Mouse (Mus musculus) forebrain, embryonic 11.5 days (tissue): ENCODE measurements at regions not wholly inside any gene's neighbourhood (a gene's known extent, or its start where the extent isn't known, plus 50 kb on each side); places are given as distances from the start of the nearest gene placed in this dataset.

Experiments used
- ATAC-seq: fragments of 200-750 bp; cut with Nextera tagmentation; replicated peaks from 2 replicates; pipeline ENCODE4 v1.8.0; 2017; ENCODE audit warnings: moderate TSS enrichment; ENCODE audit not compliant: low FRiP score
- DNase-seq: peaks from one replicate; pipeline ENCODE4 v3.0.0-alpha.2; 2017; ENCODE audit warnings: low spot score
- H3K27ac ChIP-seq: fragments of 300-500 bp; sonication (generic); 2 replicates; pipeline ENCODE4 v1.5.1; 2014; ENCODE audit warnings: low read depth, low read length
- H3K27me3 ChIP-seq: fragments of 300-500 bp; sonication (generic); 2 replicates; pipeline ENCODE4 v1.6.1; 2014; ENCODE audit warnings: mild to moderate bottlenecking, low read length, mixed read lengths; ENCODE audit not compliant: control insufficient read depth, insufficient read depth
- H3K36me3 ChIP-seq: fragments of 300-500 bp; sonication (generic); 2 replicates; pipeline ENCODE4 v1.6.1; 2014; ENCODE audit warnings: mild to moderate bottlenecking, low read length, moderate library complexity, mixed read lengths; ENCODE audit not compliant: control insufficient read depth, insufficient read depth
- H3K4me1 ChIP-seq: fragments of 300-500 bp; sonication (generic); replicated peaks from 2 replicates; pipeline ENCODE4 v1.6.1; 2014; ENCODE audit warnings: low read length, mixed read lengths; ENCODE audit not compliant: control insufficient read depth, insufficient read depth
- H3K4me2 ChIP-seq: fragments of 300-500 bp; sonication (generic); 2 replicates; pipeline ENCODE4 v1.6.1; 2014; ENCODE audit warnings: low read depth, mild to moderate bottlenecking, low read length, moderate library complexity, mixed read lengths; ENCODE audit not compliant: severe bottlenecking
- H3K4me3 ChIP-seq: fragments of 300-500 bp; sonication (generic); 2 replicates; pipeline ENCODE4 v1.5.1; 2014; ENCODE audit warnings: low read depth, low read length
- H3K9ac ChIP-seq: fragments of 300-500 bp; sonication (generic); 2 replicates; pipeline ENCODE4 v1.6.1; 2014; ENCODE audit warnings: low read length
- H3K9me3 ChIP-seq: fragments of 300-500 bp; sonication (generic); 2 replicates; pipeline ENCODE4 v1.6.1; 2016; ENCODE audit warnings: low read length, mixed read lengths; ENCODE audit not compliant: control insufficient read depth
- WGBS: fragments of 180-500 bp; shearing (Covaris S2); extraction: QIAGEN DNeasy Blood & Tissue Kit; methylation state at CpG from one replicate; pipeline ENCODE4 v1.1.7; 2014; 5-methylcytosine and 5-hydroxymethylcytosine counted together

- no peak overlapping the region for H3K27ac ChIP-seq
- 88% methylated on average over 10 of the region's 10 CpGs for WGBS
Measured at GRCm38 (mm10) chr6:50934245-50934644, 280.0 kb upstream of the Npvf start.

GRCm38 (mm10) chr6:50936306-50936705, 282.1 kb upstream of the Npvf start:
- 87% methylated on average over 8 of the region's 8 CpGs for WGBS
- Histone ChIP-seq H3K27me3 (no peaks in the 10 kb centered on the region), H3K9ac (no peak overlapping the region), H3K27ac (no peak overlapping the region), H3K36me3 (no peaks in the 10 kb centered on the region), H3K9me3 (no peaks in the 10 kb centered on the region), H3K4me3 (no peak overlapping the region), H3K4me2 (no peak overlapping the region), H3K4me1 (no peaks in the 10 kb centered on the region)
- DNase-seq: peak; percentile 41
- ATAC-seq: no peak

More at GRCm38 (mm10) chr6:50934245-50934644, 280.0 kb upstream of the Npvf start:
- no peak overlapping the region for H3K4me3 ChIP-seq
- H3K36me3 ChIP-seq: no peaks in the 10 kb centered on the region
- H3K9ac ChIP-seq: no peak overlapping the region
- H3K27me3 ChIP-seq: no peaks in the 10 kb centered on the region
- ATAC-seq: no peak
- H3K9me3 ChIP-seq: no peaks in the 10 kb centered on the region
- peak; percentile 45 for DNase-seq
- H3K4me1 ChIP-seq: no peaks in the 10 kb centered on the region
- no peak overlapping the region for H3K4me2 ChIP-seq

GRCm38 (mm10) chr6:50937094-50937493, 282.9 kb upstream of the Npvf start:
- H3K9ac ChIP-seq: no peak overlapping the region
- ATAC-seq (no peak), DNase-seq (peak; percentile 87)
- H3K27me3 ChIP-seq: no peaks in the 10 kb centered on the region
- H3K4me2 ChIP-seq: no peak overlapping the region
- H3K4me3 ChIP-seq: no peak overlapping the region
- no peaks in the 10 kb centered on the region for H3K4me1 ChIP-seq
- no peak overlapping the region for H3K27ac ChIP-seq
- no peaks in the 10 kb centered on the region for H3K36me3 ChIP-seq
- H3K9me3 ChIP-seq: no peaks in the 10 kb centered on the region
- 30% methylated on average over 9 of the region's 9 CpGs for WGBS

GRCm38 (mm10) chr6:50938879-50939278, 284.6 kb upstream of the Npvf start:
- H3K9ac ChIP-seq: no peak overlapping the region
- no peak overlapping the region for H3K4me3 ChIP-seq
- no peak overlapping the region for H3K4me2 ChIP-seq
- WGBS: 30% methylated on average over 7 of the region's 7 CpGs
- DNase-seq (no peak), ATAC-seq (peak; percentile 72; the same call in 1 of the 2 replicates)
- H3K36me3 ChIP-seq: no peaks in the 10 kb centered on the region
- no peak overlapping the region for H3K27ac ChIP-seq
- H3K9me3 ChIP-seq: no peaks in the 10 kb centered on the region
- no peaks in the 10 kb centered on the region for H3K4me1 ChIP-seq
- no peaks in the 10 kb centered on the region for H3K27me3 ChIP-seq

- H3K9ac ChIP-seq: no peak overlapping the region
- no peaks in the 10 kb centered on the region for H3K4me1 ChIP-seq
- H3K27me3 ChIP-seq: no peaks in the 10 kb centered on the region
- ATAC-seq: 0 out of 2 replicates have a peak, but pooled peaks have one; percentile 18
- H3K4me2 ChIP-seq: no peak overlapping the region
- no peak overlapping the region for H3K4me3 ChIP-seq
- H3K9me3 ChIP-seq: no peaks in the 10 kb centered on the region
- WGBS: 57% methylated on average over 2 of the region's 2 CpGs
- H3K27ac ChIP-seq: no peak overlapping the region
- no peaks in the 10 kb centered on the region for H3K36me3 ChIP-seq
- peak; percentile 52 for DNase-seq
Measured at GRCm38 (mm10) chr6:50939440-50939839, 285.2 kb upstream of the Npvf start.

- H3K4me2 ChIP-seq: no peak overlapping the region
- WGBS: 18% methylated on average over 1 of the region's 1 CpGs
- no peak overlapping the region for H3K9ac ChIP-seq
- no peak overlapping the region for H3K27ac ChIP-seq
- DNase-seq (peak; percentile 51), ATAC-seq (no peak)
- no peak overlapping the region for H3K4me3 ChIP-seq
- no peaks in the 10 kb centered on the region for H3K27me3 ChIP-seq
- H3K36me3 ChIP-seq: no peaks in the 10 kb centered on the region
- H3K4me1 ChIP-seq: no peaks in the 10 kb centered on the region
- no peaks in the 10 kb centered on the region for H3K9me3 ChIP-seq
Measured at GRCm38 (mm10) chr6:50940118-50940517, 285.9 kb upstream of the Npvf start.

- H3K27me3 ChIP-seq: no peaks in the 10 kb centered on the region
- ATAC-seq (no peak), DNase-seq (peak; percentile 37)
- no peak overlapping the region for H3K9ac ChIP-seq
- H3K36me3 ChIP-seq: no peaks in the 10 kb centered on the region
- WGBS: 85% methylated on average over 10 of the region's 10 CpGs
- no peaks in the 10 kb centered on the region for H3K9me3 ChIP-seq
- H3K27ac ChIP-seq: no peak overlapping the region
- H3K4me1 ChIP-seq: no peaks in the 10 kb centered on the region
- no peak overlapping the region for H3K4me3 ChIP-seq
- no peak overlapping the region for H3K4me2 ChIP-seq
Measured at GRCm38 (mm10) chr6:50940641-50941398, 286.6 kb upstream of the Npvf start.

- Histone ChIP-seq H3K9ac (no peak overlapping the region), H3K4me3 (no peak overlapping the region), H3K27ac (no peak overlapping the region), H3K4me2 (no peak overlapping the region), H3K4me1 (no peaks in the 10 kb centered on the region), H3K36me3 (no peaks in the 10 kb centered on the region), H3K9me3 (no peaks in the 10 kb centered on the region), H3K27me3 (no peaks in the 10 kb centered on the region)
- DNase-seq: peak; percentile 25
- WGBS: 86% methylated on average over 5 of the region's 5 CpGs
- ATAC-seq: no peak
Measured at GRCm38 (mm10) chr6:50942696-50943095, 288.5 kb upstream of the Npvf start.

- Histone ChIP-seq H3K36me3 (no peaks in the 10 kb centered on the region), H3K9me3 (no peaks in the 10 kb centered on the region), H3K4me3 (no peak overlapping the region), H3K9ac (no peak overlapping the region), H3K4me2 (no peak overlapping the region), H3K27me3 (no peaks in the 10 kb centered on the region), H3K27ac (no peak overlapping the region), H3K4me1 (no peaks in the 10 kb centered on the region; the same call in 1 of the 2 replicates)
- DNase-seq (no peak), ATAC-seq (no peak)
- WGBS: 88% methylated on average over 4 of the region's 4 CpGs
Measured at GRCm38 (mm10) chr6:50948061-50948460, 293.8 kb upstream of the Npvf start.
